Mouse (Mus musculus): ENCODE measurements around the gene Cd28.

Gene Cd28

GRCm38 (mm10) chr1:60716567-60716966, at the start of gene Cd28:
Gene Cd28 (plus strand): TSS chr1:60716800.
- DNase-seq (ENCODE audit: low read depth), result no peak

GRCm38 (mm10) chr1:60667873-60668616, 48.6 kb upstream of the Cd28 start:
- DNase-seq (ENCODE audit: low read depth), result no peak

- no peak for DNase-seq (ENCODE audit: low read depth)
Measured at GRCm38 (mm10) chr1:60669048-60669447, 47.6 kb upstream of the Cd28 start.

- no peak for DNase-seq (ENCODE audit: low read depth)
Measured at GRCm38 (mm10) chr1:60669664-60670063, 46.9 kb upstream of the Cd28 start.

- DNase-seq (ENCODE audit: low read depth), result no peak
Measured at GRCm38 (mm10) chr1:60670172-60670571, 46.4 kb upstream of the Cd28 start.

- no peak for DNase-seq (ENCODE audit: low read depth)
Measured at GRCm38 (mm10) chr1:60683766-60684165, 32.8 kb upstream of the Cd28 start.

GRCm38 (mm10) chr1:60696115-60696895, 20.3 kb upstream of the Cd28 start:
- no peak for DNase-seq (ENCODE audit: low read depth)

GRCm38 (mm10) chr1:60702641-60703040, 14.0 kb upstream of the Cd28 start:
- peak; percentile 90 for DNase-seq (ENCODE audit: low read depth)

- no peak for DNase-seq (ENCODE audit: low read depth)
Measured at GRCm38 (mm10) chr1:60713238-60713637, 3.4 kb upstream of the Cd28 start.

GRCm38 (mm10) chr1:60715651-60716196, 876 bp upstream of the Cd28 start:
- no peak for DNase-seq (ENCODE audit: low read depth)

GRCm38 (mm10) chr1:60718580-60718979, 2.0 kb downstream of the Cd28 start:
- no peak for DNase-seq (ENCODE audit: low read depth)

- DNase-seq (ENCODE audit: low read depth), result no peak
Measured at GRCm38 (mm10) chr1:60723555-60723954, 7.0 kb downstream of the Cd28 start.

- DNase-seq (ENCODE audit: low read depth), result no peak
Measured at GRCm38 (mm10) chr1:60731940-60732339, 15.3 kb downstream of the Cd28 start.

- no peak for DNase-seq (ENCODE audit: low read depth)
Measured at GRCm38 (mm10) chr1:60735072-60735907, 18.7 kb downstream of the Cd28 start.

GRCm38 (mm10) chr1:60735908-60736280, 19.3 kb downstream of the Cd28 start:
- no peak for DNase-seq (ENCODE audit: low read depth)

- peak; percentile 53 for DNase-seq (ENCODE audit: low read depth)
Measured at GRCm38 (mm10) chr1:60744266-60744665, 27.7 kb downstream of the Cd28 start.

GRCm38 (mm10) chr1:60745664-60746063, 29.1 kb downstream of the Cd28 start:
- DNase-seq (ENCODE audit: low read depth), result peak; percentile 57

- peak; percentile 64 for DNase-seq (ENCODE audit: low read depth)
Measured at GRCm38 (mm10) chr1:60746153-60746552, 29.6 kb downstream of the Cd28 start.

GRCm38 (mm10) chr1:60746856-60747255, 30.3 kb downstream of the Cd28 start:
- no peak for DNase-seq (ENCODE audit: low read depth)

- DNase-seq (ENCODE audit: low read depth), result no peak
Measured at GRCm38 (mm10) chr1:60748286-60748685, 31.7 kb downstream of the Cd28 start.

- DNase-seq (ENCODE audit: low read depth), result peak; percentile 72
Measured at GRCm38 (mm10) chr1:60748936-60749335, 32.3 kb downstream of the Cd28 start.

- DNase-seq (ENCODE audit: low read depth), result no peak
Measured at GRCm38 (mm10) chr1:60749346-60749840, 32.8 kb downstream of the Cd28 start.
